Mouse (Mus musculus) limb, embryonic 15.5 days (tissue): ENCODE measurements around the gene Tmem119. TPM values are rescaled to one million over a fixed set of nuclear protein-coding genes. Genes with fewer than 3 reads are reported as not detected.

Experiments used
- polyA plus RNA-seq: library from polyadenylated mRNA; unstranded; fragments of >200 nt; fragmentation: Nextera tagmentation; extraction: Ambion mirVana; gene quantifications from 2 replicates; pipeline ENCODE4 v1.2.1, GENCODE M21; 2015

The Tmem119 gene
- polyA plus RNA-seq, 1 experiment from 2014 or later, result 204 TPM

Other genes with a start within 250 kb of the Tmem119 start
- gene Cmklr1, start 150.1 kb downstream of the Tmem119 start, polyA plus RNA-seq, result 10.4 and 12.0 TPM in 2 replicates
- not detected in 2 replicates for gene 1700069L16Rik, start 75.7 kb downstream of the Tmem119 start, polyA plus RNA-seq
- gene Ficd, start 64.7 kb downstream of the Tmem119 start, polyA plus RNA-seq, result 9.0 and 9.3 TPM in 2 replicates
- 38.4 and 45.9 TPM in 2 replicates for gene Sart3, start 28.0 kb downstream of the Tmem119 start, polyA plus RNA-seq
- gene Iscu, start 27.8 kb downstream of the Tmem119 start, polyA plus RNA-seq, result 91.0 and 99.0 TPM in 2 replicates
- gene Selplg, start 32.1 kb upstream of the Tmem119 start, polyA plus RNA-seq, result 5.5 and 8.3 TPM in 2 replicates
- 98.4 and 105 TPM in 2 replicates for gene Coro1c, start 108.2 kb upstream of the Tmem119 start, polyA plus RNA-seq
- gene Ssh1, start 193.4 kb upstream of the Tmem119 start, polyA plus RNA-seq, result 10.3 and 13.2 TPM in 2 replicates
- gene Dao, start 203.2 kb upstream of the Tmem119 start, polyA plus RNA-seq, result not detected in 2 replicates